Mouse (Mus musculus) macrophage (primary cell): ENCODE data around the gene Trp53tg5. TPM values are rescaled to one million over a fixed set of nuclear protein-coding genes. Genes with fewer than 3 reads are reported as not detected.

Experiments used
- H3K27ac ChIP-seq: fragments of 350-480 bp; formaldehyde crosslinking; 2 replicates; pipeline ENCODE4 v1.9.0; 2021
- H3K36me3 ChIP-seq: fragments of 350-480 bp; formaldehyde crosslinking; 2 replicates; pipeline ENCODE4 v1.9.0; 2021; ENCODE audit errors: inconsistent target
- H3K4me3 ChIP-seq: fragments of 350-480 bp; formaldehyde crosslinking; 2 replicates; pipeline ENCODE4 v1.9.0; 2021; ENCODE audit errors: inconsistent target
- H3K79me2 ChIP-seq: fragments of 350-480 bp; formaldehyde crosslinking; 2 replicates; pipeline ENCODE4 v1.9.0; 2021; ENCODE audit errors: inconsistent target
- WGBS: methylation state at CpG from one replicate; pipeline ENCODE4 v1.1.7; 2026; ENCODE audit warnings: inconsistent platforms; ENCODE audit not compliant: missing documents; 5-methylcytosine and 5-hydroxymethylcytosine counted together
- polyA plus RNA-seq: library from polyadenylated mRNA; stranded (reverse); fragments of 250-400 nt; gene quantifications from 3 replicates; pipeline ENCODE4 v1.2.4, GENCODE M21; 2018; ENCODE audit warnings: inconsistent platforms
- total RNA-seq, 78 experiments: library from RNA; depleted of rRNA; stranded (reverse); fragments of 250-400 nt; gene quantifications; 1 replicate in 9 of 78; 2 replicates in 24 of 78; 3 replicates in 43 of 78; 4 replicates in 2 of 78; pipeline ENCODE4 v1.2.4; 2018; ENCODE audit warnings: inconsistent platforms in 56 of 78

The Trp53tg5 gene
- total RNA-seq (2018; cell fraction: chromatin; rRNA removed) = not detected
- not detected for total RNA-seq (2018; cell fraction: cytosol; rRNA removed)
- not detected for total RNA-seq (2018; cell fraction: nucleus; rRNA removed)
- not detected in 3 replicates for polyA plus RNA-seq

DNA sequence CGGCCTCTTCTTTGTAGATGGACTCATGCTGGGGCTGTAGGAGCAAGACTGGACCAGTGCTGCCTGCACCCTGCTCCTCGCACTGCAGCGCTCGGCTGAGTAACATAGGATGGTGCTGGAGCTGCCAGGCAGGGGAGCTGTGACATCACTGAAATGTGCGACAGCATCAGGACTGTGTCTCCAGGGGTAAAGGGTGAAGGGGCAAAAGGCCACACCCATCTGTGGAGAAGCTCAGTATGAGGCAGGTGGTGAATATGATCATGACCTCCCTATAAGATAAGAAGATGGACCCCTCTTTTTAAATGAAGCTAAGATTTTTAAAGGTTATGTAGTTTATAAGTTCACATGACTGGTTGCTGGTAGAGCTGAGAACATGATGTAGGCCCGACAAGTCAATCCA is at the start of gene Trp53tg5:
Trp53tg5 (minus strand) TSS at position 101 of the 400 bp plus-strand sequence.
- Histone ChIP-seq H3K79me2 (no peaks in the 10 kb centered on the region), H3K4me3 (no peak within 1 kb of the TSS), H3K36me3 (no peaks in the 10 kb centered on the region), H3K27ac (no peak within 1 kb of the TSS)
- 93% methylated on average over 6 of the region's 6 CpGs for WGBS

- 20% methylated on average over 8 of the region's 8 CpGs for WGBS
- no peaks in the 10 kb centered on the region for H3K36me3 ChIP-seq
- no peak overlapping the region for H3K27ac ChIP-seq
- no peak overlapping the region for H3K4me3 ChIP-seq
- no peaks in the 10 kb centered on the region for H3K79me2 ChIP-seq
These were observed 48.8 kb upstream of the Trp53tg5 start for GRCm38 (mm10) chr2:164522280-164522679.

- Histone ChIP-seq H3K4me3 (no peak overlapping the region), H3K27ac (no peak overlapping the region), H3K36me3 (no peaks in the 10 kb centered on the region), H3K79me2 (no peaks in the 10 kb centered on the region)
- 2% methylated on average over 11 of the region's 11 CpGs for WGBS
These were observed 48.3 kb upstream of the Trp53tg5 start for GRCm38 (mm10) chr2:164521841-164522240.

DNA sequence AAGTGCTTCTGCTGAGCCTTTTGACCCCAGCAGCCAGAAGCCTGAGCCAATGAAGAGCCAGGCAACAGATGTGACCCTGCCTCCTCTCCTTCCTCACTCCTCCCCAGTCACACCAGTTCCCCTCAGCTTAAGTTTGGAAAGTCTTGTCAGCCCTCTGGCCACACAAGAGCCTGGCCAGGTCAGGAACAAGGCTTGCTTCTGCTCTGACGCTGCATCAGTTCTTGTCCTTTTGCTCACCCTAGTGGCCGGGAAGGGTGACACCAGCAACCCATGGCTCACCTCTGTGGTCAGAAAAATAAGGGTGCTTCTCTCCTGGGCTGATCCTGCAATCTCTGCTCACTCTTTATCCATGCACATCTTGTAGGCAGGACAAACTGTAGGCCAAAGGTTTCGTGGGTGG is 47.3 kb upstream of the Trp53tg5 start:
- H3K4me3 ChIP-seq = no peak overlapping the region
- H3K36me3 ChIP-seq = no peaks in the 10 kb centered on the region
- WGBS = 8% methylated on average over 3 of the region's 3 CpGs
- no peak overlapping the region for H3K27ac ChIP-seq
- no peaks in the 10 kb centered on the region for H3K79me2 ChIP-seq

DNA sequence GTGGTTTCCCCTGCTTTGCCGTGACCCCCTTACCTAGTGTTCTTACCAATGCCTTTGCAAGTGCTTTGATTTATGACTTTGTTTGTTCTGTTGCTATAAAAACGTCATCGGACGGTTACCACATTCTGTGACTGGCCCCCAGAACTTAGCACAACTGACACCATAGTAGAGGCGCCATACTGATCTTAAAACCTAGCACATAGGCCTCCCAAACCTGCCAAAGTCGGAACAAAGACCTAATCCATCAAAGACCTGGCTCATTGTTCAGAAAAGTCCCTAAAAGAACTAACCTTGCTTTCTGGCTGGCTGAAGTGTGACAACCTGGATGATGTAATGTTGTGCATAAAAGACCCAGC is 45.6 kb upstream of the Trp53tg5 start:
- Histone ChIP-seq H3K79me2 (no peaks in the 10 kb centered on the region), H3K36me3 (no peaks in the 10 kb centered on the region), H3K4me3 (no peak overlapping the region), H3K27ac (no peak overlapping the region)
- WGBS = 65% methylated on average over 6 of the region's 6 CpGs

- no peaks in the 10 kb centered on the region for H3K79me2 ChIP-seq
- WGBS = 79% methylated on average over 11 of the region's 11 CpGs
- no peak overlapping the region for H3K27ac ChIP-seq
- no peaks in the 10 kb centered on the region for H3K36me3 ChIP-seq
- no peak overlapping the region for H3K4me3 ChIP-seq
These were observed 45.0 kb upstream of the Trp53tg5 start for GRCm38 (mm10) chr2:164518266-164519170.

GRCm38 (mm10) chr2:164517485-164518221 is 44.1 kb upstream of the Trp53tg5 start:
- H3K36me3 ChIP-seq = no peaks in the 10 kb centered on the region
- WGBS = 51% methylated on average over 9 of the region's 10 CpGs
- no peak overlapping the region for H3K27ac ChIP-seq
- no peak overlapping the region for H3K4me3 ChIP-seq
- no peaks in the 10 kb centered on the region for H3K79me2 ChIP-seq

DNA sequence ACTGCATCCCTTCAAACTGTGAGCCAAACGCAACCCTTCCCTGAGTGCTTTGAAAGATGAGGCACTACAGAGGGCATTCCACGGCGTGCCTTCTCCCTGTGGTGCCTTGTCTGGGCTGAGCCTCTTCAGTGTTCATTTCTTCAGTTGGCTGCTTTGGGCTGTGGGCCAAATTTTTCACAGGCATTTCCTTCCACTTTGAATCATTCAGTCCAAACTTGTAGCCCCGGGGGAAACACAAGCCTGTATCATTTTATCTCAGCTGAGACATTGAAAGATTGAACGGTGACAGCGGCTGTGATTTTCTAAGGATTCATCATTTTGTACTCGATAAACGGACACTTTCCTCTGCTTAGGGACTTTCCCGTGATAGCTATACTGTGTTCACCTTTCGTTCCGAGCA is 43.1 kb upstream of the Trp53tg5 start:
- Histone ChIP-seq H3K27ac (no peak overlapping the region), H3K4me3 (no peak overlapping the region), H3K79me2 (no peaks in the 10 kb centered on the region), H3K36me3 (no peaks in the 10 kb centered on the region)
- WGBS = 79% methylated on average over 11 of the region's 11 CpGs

GRCm38 (mm10) chr2:164515897-164516296 is 42.4 kb upstream of the Trp53tg5 start:
- Histone ChIP-seq H3K27ac (no peak overlapping the region), H3K4me3 (no peak overlapping the region), H3K36me3 (no peaks in the 10 kb centered on the region), H3K79me2 (no peaks in the 10 kb centered on the region)
- WGBS = 94% methylated on average over 9 of the region's 9 CpGs

- H3K36me3 ChIP-seq = no peaks in the 10 kb centered on the region
These were observed 41.4 kb upstream of the Trp53tg5 start for GRCm38 (mm10) chr2:164514916-164515315.

DNA sequence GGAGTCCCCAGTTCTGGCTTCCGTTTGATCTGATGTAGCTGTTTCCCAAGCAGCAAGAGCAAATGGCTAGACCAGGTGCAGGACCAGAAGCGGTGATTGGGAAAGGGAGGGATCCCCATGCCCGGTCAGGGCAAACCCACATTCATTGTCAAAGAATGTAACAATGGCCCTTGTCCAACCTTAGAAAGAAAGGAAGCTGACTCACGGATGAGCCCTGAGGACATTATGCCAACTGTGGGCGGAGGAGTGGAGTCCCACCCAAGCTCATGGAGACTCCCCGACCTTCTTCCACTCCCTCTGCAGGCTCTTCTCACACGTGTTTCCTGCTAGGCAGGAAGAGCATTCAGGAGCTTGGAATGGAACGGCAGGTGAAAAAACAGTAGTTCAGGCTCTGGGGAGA is 39.9 kb upstream of the Trp53tg5 start:
- Histone ChIP-seq H3K4me3 (no peak overlapping the region), H3K79me2 (no peaks in the 10 kb centered on the region), H3K27ac (no peak overlapping the region), H3K36me3 (no peaks in the 10 kb centered on the region)
- WGBS = 69% methylated on average over 7 of the region's 8 CpGs

More at GRCm38 (mm10) chr2:164514916-164515315, 41.4 kb upstream of the Trp53tg5 start:
- no peak overlapping the region for H3K4me3 ChIP-seq
- 98% methylated on average over 3 of the region's 3 CpGs for WGBS
- no peaks in the 10 kb centered on the region for H3K79me2 ChIP-seq
- no peak overlapping the region for H3K27ac ChIP-seq

GRCm38 (mm10) chr2:164512121-164512909 is 38.8 kb upstream of the Trp53tg5 start:
- H3K4me3 ChIP-seq = no peak overlapping the region
- no peaks in the 10 kb centered on the region for H3K36me3 ChIP-seq
- 70% methylated on average over 10 of the region's 14 CpGs for WGBS
- H3K27ac ChIP-seq = no peak overlapping the region
- no peaks in the 10 kb centered on the region for H3K79me2 ChIP-seq

GRCm38 (mm10) chr2:164510621-164511190 is 37.2 kb upstream of the Trp53tg5 start:
- 66% methylated on average over 5 of the region's 5 CpGs for WGBS
- H3K36me3 ChIP-seq = peaks cover 11% of the 10 kb centered on the region; the same call in 1 of the 2 replicates
- no peak overlapping the region for H3K4me3 ChIP-seq
- no peak overlapping the region for H3K27ac ChIP-seq
- no peaks in the 10 kb centered on the region for H3K79me2 ChIP-seq

DNA sequence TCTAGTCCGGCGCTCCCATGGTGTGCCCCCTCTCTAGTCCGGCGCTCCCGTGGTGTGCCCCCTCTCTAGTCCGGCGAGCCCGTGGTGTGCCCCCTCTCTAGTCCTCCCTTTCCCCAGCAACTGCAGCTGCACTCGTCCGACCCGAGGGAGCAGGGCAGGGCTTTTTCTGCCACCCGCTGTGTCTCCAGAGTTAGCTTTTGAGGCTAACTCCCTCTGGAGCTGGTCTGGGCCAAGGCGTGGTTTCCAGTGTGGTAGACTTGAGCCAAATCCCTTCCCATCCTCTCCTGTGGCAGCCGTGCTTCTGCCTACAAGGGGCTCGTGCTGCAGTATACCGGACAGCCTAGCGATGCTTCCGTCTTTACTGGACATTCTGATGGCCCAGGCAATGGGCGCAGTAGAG is 34.3 kb upstream of the Trp53tg5 start:
- Histone ChIP-seq H3K36me3 (peaks cover 36% of the 10 kb centered on the region), H3K79me2 (no peaks in the 10 kb centered on the region), H3K27ac (no peak overlapping the region), H3K4me3 (no peak overlapping the region)
- WGBS = 96% methylated on average over 19 of the region's 19 CpGs
